Mouse (Mus musculus) ES-E14 (cell line): Measurements from ENCODE around the gene Foxp1. TPM values are rescaled to one million over a fixed set of nuclear protein-coding genes. Genes with fewer than 3 reads are reported as not detected.

Experiments used
- DNase-seq: peaks from one replicate; pipeline ENCODE4 v3.0.0-alpha.2; 2013; ENCODE audit warnings: low read depth, low spot score
- H3K27ac ChIP-seq: 2 replicates; pipeline ENCODE4 v1.5.1; 2012; ENCODE audit warnings: low read depth, mild to moderate bottlenecking, low read length, moderate library complexity, mixed read lengths; ENCODE audit not compliant: poor library complexity, insufficient read depth, severe bottlenecking
- H3K36me3 ChIP-seq: 2 replicates; pipeline ENCODE4 v1.6.1; 2012; ENCODE audit warnings: mild to moderate bottlenecking, low read length, moderate library complexity, mixed read lengths; ENCODE audit not compliant: control insufficient read depth, poor library complexity, insufficient read depth, severe bottlenecking
- H3K4me1 ChIP-seq, 2 experiments: fragments of 150-350 bp in 1 of 2; sonication (generic) in 1 of 2; 2 replicates each; pipeline ENCODE4 v1.6.1; 2012; ENCODE audit warnings: low read length in 2 of 2, mild to moderate bottlenecking in 1 of 2, mixed read lengths in 1 of 2; ENCODE audit not compliant: control insufficient read depth in 2 of 2, insufficient read depth in 2 of 2, poor library complexity in 1 of 2
- H3K4me3 ChIP-seq, 2 experiments: fragments of 150-350 bp in 1 of 2; sonication (generic) in 1 of 2; 2 replicates each; pipeline ENCODE4 v1.5.1; 2012; ENCODE audit warnings: low read length in 2 of 2, low read depth in 1 of 2, mild to moderate bottlenecking in 1 of 2, mixed read lengths in 1 of 2; ENCODE audit not compliant: insufficient read depth in 1 of 2, poor library complexity in 1 of 2, severe bottlenecking in 1 of 2
- H3K9ac ChIP-seq: 2 replicates; pipeline ENCODE4 v1.6.1; 2012; ENCODE audit warnings: low read depth, mild to moderate bottlenecking, low read length, mixed read lengths; ENCODE audit not compliant: poor library complexity, insufficient read depth, severe bottlenecking
- H3K9me3 ChIP-seq: fragments of 150-350 bp; sonication (generic); 2 replicates; pipeline ENCODE4 v1.6.1; 2012; ENCODE audit warnings: low read depth, mild to moderate bottlenecking, low read length; ENCODE audit not compliant: control insufficient read depth, insufficient read depth
- CHD2 ChIP-seq: IDR thresholded peaks from 2 replicates; pipeline ENCODE4 v1.6.1; 2014; ENCODE audit warnings: mild to moderate bottlenecking, low read depth, low read length, inconsistent platforms
- HCFC1 ChIP-seq: IDR thresholded peaks from 2 replicates; pipeline ENCODE4 v1.6.1; 2012; ENCODE audit warnings: low read length, inconsistent platforms, borderline replicate concordance; ENCODE audit not compliant: insufficient read depth
- MAFK ChIP-seq: IDR thresholded peaks from 2 replicates; pipeline ENCODE4 v1.6.1; 2014; ENCODE audit warnings: mild to moderate bottlenecking, low read depth, low read length, inconsistent platforms; ENCODE audit not compliant: insufficient read depth
- ZC3H11A ChIP-seq: IDR thresholded peaks from 2 replicates; pipeline ENCODE4 v1.6.1; 2012; ENCODE audit warnings: low read depth, mild to moderate bottlenecking, inconsistent platforms, low read length, borderline replicate concordance
- ZNF384 ChIP-seq: IDR thresholded peaks from 2 replicates; pipeline ENCODE4 v1.6.1; 2012; ENCODE audit warnings: low read depth, low read length, inconsistent platforms
- in situ Hi-C, 2 experiments: fragments of 600-800 bp; cut with MboI; formaldehyde crosslinking; loops; one replicate each; pipeline ENCODE4 v1.15.1; 2025; ENCODE audit warnings: low sequenced_read_pairs in 2 of 2, inconsistent platforms in 1 of 2; ENCODE audit not compliant: unreplicated experiment in 2 of 2
- total RNA-seq: library from RNA; depleted of rRNA; stranded (reverse); fragments of 300-350 nt; gene quantifications from 2 replicates; pipeline ENCODE4 v1.2.3, GENCODE M21; 2012

Gene Foxp1
- total RNA-seq, 1 experiment = 70.0 TPM

DNA sequence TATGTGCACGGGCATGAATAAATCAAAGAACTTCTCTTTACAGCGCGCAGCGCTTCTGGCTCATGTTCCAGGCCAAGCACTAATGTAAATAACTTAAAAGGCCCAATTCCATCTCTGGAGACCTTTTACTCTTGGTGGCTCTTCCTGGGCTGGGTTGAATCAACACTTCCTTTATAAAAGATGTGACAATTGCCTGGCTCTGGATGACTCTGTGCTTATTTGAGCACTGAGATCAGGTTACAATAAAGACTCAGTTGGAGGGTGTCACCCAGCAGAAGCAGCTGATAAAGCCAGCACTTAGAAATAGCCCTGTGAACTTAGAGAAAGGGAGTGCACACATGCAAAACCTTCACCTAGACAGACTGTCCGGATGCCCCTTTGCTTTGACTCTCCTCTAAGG is 441.3 kb downstream of the Foxp1 start:
- H3K4me3 ChIP-seq = no peak overlapping the region
- peaks cover 0 to 6% of the 10 kb centered on the region in 2 experiments; a peak in 1 of 4 replicates for H3K4me1 ChIP-seq
- no peak overlapping the region for H3K27ac ChIP-seq
- in situ Hi-C loops = no loop called here
- no peaks in the 10 kb centered on the region for H3K36me3 ChIP-seq
- no peaks in the 10 kb centered on the region for H3K9me3 ChIP-seq
- DNase-seq = no peak
- TF ChIP-seq ZC3H11A (no peak), ZNF384 (no peak), CHD2 (no peak), MAFK (no peak), HCFC1 (no peak)
- no peak overlapping the region for H3K9ac ChIP-seq

DNA sequence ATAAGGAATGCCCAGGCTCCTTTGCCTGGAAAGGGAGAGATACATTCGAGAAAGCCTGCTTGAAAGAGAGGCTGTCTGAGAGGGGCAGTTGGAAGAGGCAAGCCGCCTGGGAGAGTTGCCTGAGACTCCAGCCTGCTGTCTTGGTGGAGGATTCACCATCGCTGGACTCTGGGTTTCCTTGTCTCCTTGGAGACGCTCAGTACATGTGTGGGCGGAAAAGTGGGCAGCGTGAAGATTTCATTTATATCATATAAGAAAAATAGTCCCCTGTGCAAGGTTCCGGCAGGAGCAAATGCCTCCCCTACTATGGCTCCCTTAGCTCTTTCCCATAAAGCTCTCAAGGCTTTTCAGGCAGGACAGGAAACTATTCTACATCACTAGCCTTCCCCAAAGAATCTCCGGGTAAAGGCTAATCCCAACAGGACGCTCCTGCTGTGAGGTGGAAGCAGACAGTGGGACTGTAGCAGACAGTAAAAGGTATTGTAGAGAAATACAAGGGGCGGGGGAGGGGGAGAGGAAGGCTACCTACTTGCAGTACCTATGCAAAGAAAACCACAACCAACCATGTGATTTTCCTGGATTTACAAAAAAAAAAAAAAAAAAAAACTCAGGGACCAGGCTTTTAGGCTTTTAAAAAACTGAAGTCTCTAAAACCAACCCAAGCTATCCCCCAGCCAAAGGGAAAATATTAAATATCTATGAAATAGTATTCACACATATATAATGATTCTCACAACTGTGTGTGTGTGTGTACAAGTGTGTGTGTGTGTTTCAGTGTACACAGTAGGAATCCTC is 443.3 kb downstream of the Foxp1 start:
- Histone ChIP-seq H3K27ac (no peak overlapping the region), H3K36me3 (no peaks in the 10 kb centered on the region), H3K9me3 (no peaks in the 10 kb centered on the region), H3K4me3 (no peak overlapping the region), H3K4me1 (peaks cover 0 to 6% of the 10 kb centered on the region in 2 experiments; a peak in 1 of 4 replicates), H3K9ac (no peak overlapping the region)
- in situ Hi-C loops = no loop called here
- TF ChIP-seq HCFC1 (no peak), ZNF384 (peak; percentile 61; the same call in 1 of the 2 replicates), CHD2 (no peak), ZC3H11A (no peak), MAFK (no peak)
- DNase-seq = no peak

GRCm38 (mm10) chr6:99078089-99078488 is 444.4 kb downstream of the Foxp1 start:
- in situ Hi-C loops = no loop called here
- H3K27ac ChIP-seq = no peak overlapping the region
- H3K4me1 ChIP-seq = peaks cover 0 to 6% of the 10 kb centered on the region in 2 experiments; a peak in 1 of 4 replicates
- no peaks in the 10 kb centered on the region for H3K9me3 ChIP-seq
- no peaks in the 10 kb centered on the region for H3K36me3 ChIP-seq
- no peak for DNase-seq
- TF ChIP-seq CHD2 (no peak), HCFC1 (no peak), ZC3H11A (no peak), MAFK (no peak), ZNF384 (no peak)
- no peak overlapping the region for H3K9ac ChIP-seq
- no peak overlapping the region for H3K4me3 ChIP-seq

DNA sequence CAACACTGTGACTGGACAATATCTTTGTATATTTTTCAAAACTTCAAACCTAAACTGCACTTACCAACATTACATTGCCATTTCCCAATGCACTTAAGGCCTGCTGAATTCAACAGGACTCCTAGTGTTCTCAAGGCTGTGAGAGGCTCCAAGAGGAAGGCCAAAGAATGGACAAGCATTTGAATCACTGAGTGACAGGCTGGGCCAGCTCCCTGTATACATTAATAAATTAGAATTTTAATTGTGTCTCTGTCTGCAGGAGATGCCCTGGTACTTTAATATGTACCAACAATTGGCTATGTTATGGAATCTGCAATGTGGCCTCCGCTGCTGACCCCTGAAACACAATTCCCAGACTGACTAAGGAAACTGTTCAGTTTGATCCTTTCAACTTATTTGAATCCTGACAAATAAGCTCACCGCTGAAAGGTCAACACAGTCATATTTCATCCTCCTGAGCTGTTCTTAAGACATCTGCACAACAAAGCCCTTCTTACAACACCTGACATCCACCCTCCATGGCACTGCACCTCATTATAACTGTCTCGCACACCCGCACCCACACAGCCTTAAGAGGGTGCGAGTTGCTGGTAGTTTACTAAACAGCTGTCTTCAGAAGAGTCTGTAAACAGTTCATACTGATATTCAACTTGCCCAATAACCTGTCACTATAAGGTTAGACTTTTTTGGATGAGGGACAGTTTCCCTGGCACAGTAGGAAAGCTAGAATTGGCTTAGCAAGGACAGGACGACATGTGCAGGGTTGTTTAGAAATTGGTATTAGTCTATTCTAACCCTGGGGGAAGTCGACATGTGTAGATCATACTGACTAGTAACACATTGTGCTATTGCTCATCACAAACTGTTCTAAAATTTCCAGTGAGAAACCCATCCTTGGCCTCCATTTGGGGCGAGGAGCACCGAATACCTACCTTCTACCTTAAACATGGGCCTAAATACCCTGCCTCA is 448.9 kb downstream of the Foxp1 start:
- H3K4me3 ChIP-seq = no peak overlapping the region
- H3K9ac ChIP-seq = no peak overlapping the region
- in situ Hi-C loops = no loop called here
- TF ChIP-seq ZC3H11A (no peak), ZNF384 (no peak), CHD2 (no peak), MAFK (no peak), HCFC1 (no peak)
- H3K4me1 ChIP-seq = peaks cover 0 to 3% of the 10 kb centered on the region in 2 experiments; a peak in 1 of 4 replicates
- no peaks in the 10 kb centered on the region for H3K9me3 ChIP-seq
- H3K27ac ChIP-seq = no peak overlapping the region
- no peak for DNase-seq
- H3K36me3 ChIP-seq = no peaks in the 10 kb centered on the region
